Mouse (Mus musculus) brain, embryonic 14.5 days (tissue): ENCODE data around the gene B3gat1.

ENCODE experiments used
- CTCF ChIP-seq: fragments of 200-500 bp; IDR thresholded peaks from 2 replicates; pipeline ENCODE4 v1.5.1; 2012; ENCODE audit warnings: inconsistent platforms, mild to moderate bottlenecking, moderate library complexity, borderline replicate concordance; ENCODE audit not compliant: insufficient read depth, insufficient read length; ENCODE audit errors: extremely low read depth
- POLR2A ChIP-seq: fragments of 200-500 bp; IDR thresholded peaks from 2 replicates; pipeline ENCODE4 v1.6.1; 2012; ENCODE audit warnings: mild to moderate bottlenecking, inconsistent platforms, borderline replicate concordance; ENCODE audit not compliant: poor library complexity, insufficient read depth, insufficient read length, severe bottlenecking; ENCODE audit errors: extremely low read depth

DNA sequence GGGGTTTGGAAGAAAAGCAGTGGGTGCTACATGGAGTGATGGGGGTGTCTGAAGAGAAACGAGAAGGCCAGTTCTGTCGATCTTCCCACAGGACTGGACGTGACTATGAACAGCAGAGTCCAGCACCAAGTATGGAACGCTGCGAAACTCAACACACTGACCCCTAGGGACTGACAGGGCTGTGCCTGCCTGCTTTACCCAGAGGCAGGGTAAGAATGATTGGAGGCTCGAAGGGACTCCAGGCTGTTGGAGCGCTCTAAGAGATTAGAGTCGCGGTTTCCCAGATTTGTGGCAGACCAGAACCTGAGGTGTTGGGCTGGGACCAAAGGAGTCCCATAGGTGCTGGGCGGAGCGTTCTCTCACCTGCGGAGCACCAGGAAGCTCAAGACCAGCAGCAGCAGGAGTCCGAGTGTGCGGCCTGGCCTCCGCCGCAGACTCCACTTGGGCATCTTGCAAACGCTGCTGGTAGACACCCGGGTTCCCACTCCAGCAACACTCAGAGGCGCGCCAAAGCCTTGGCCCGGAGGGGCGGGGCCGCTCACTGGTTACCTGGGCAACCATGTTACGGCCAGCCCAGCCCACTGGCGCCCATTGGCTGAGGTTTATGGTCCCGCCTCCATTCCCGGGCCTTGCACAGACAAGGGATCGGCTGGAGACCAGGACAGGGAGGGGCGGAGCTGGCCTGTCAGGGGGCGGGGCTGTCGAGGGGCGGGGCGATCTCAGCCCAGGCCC is 72.6 kb downstream of the B3gat1 start, which contains the start of gene Glb1l2:
- TF ChIP-seq CTCF (0 out of 2 replicates have a peak, but pooled peaks have one; percentile 8), POLR2A (no peak)
